Mouse (Mus musculus): ENCODE results near the gene Rps15. TPM values are rescaled to one million over a fixed set of nuclear protein-coding genes. Genes with fewer than 3 reads are reported as not detected.
A peak's percentile ranks its signal among the peaks of the same experiment; 100 is the strongest.
"Not testable (repeated sequence)": the region's sequence is repeated elsewhere in the genome, so short reads cannot be mapped to it uniquely, and the experiment has no call there.

Gene Rps15
- polyA plus RNA-seq (2016; fragmentation: Nextera tagmentation; extraction: Ambion mirVana), result 1,092 and 1,255 TPM in 2 replicates

DNA sequence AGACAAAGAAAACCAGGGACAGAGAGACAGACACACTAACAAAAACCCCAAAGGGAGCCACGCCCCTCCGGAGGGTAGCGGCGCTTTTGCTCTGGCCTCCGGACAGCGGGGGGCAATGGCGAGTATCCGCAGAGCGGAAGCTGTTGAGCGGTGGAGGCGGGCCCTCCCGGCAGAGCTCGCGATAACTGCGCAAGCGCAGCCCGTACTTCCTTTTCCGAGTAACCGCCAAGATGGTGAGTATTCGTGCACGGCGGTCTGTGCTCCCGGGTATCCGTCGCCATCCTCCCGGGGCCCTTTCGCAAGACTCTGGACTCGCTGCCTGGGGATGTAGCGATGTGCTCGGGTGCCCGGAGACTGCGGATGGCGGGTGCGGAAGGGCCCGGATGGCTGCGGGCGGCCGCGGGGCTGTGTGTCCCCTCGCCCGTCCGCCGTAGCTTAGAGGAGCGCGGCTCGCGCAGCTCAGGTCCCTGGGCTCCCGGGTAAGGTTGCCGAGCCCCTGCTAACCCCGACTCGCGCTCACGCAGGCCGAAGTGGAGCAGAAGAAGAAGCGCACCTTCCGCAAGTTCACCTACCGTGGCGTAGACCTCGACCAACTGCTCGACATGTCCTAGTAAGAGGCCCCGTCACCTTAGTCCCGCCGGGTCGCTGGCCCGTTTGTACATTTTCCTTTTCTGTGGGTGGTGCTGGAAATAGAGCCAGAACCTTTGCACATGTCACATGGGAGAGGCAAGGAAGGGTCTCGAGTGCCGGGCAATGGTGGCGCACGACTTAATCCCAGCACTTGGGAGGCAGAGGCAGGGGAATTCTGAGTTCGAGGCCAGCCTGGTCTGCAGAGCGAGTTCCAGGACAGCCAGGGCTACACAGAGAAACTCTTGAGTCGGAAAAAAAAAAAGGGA lies at the start of gene Rps15:
TSS of gene Rps15 (plus strand) at position 203 of the 896 bp plus-strand sequence.
- peaks cover 47% of the 10 kb centered on the region for H3K4me1 ChIP-seq
- H3K4me3 ChIP-seq, result peak within 1 kb of the TSS; percentile 83
- DNase-seq (ENCODE audit: low spot score), result peak; percentile 97
- peaks cover 14% of the 10 kb centered on the region for H3K27me3 ChIP-seq (ENCODE audit: low read depth, poor library complexity, severe bottlenecking)
- peaks cover 42% of the 10 kb centered on the region for H3K36me3 ChIP-seq
- peak within 1 kb of the TSS; percentile 98 for H3K27ac ChIP-seq
- no peaks in the 10 kb centered on the region for H3K9me3 ChIP-seq (replicated peaks)
- WGBS, result under 1% methylated on average over 72 of the region's 72 CpGs

GRCm38 (mm10) chr10:80242607-80243006 lies 49.6 kb upstream of the Rps15 start:
- no peak for DNase-seq (ENCODE audit: low spot score)
- Histone ChIP-seq H3K27me3 (ENCODE audit: low read depth, poor library complexity, severe bottlenecking) (no peaks in the 10 kb centered on the region), H3K27ac (no peak overlapping the region), H3K36me3 (peaks cover 73% of the 10 kb centered on the region), H3K4me1 (peaks cover 8% of the 10 kb centered on the region; the same call in 1 of the 2 replicates), H3K4me3 (no peak overlapping the region), H3K9me3 (replicated peaks) (no peaks in the 10 kb centered on the region)
- WGBS, result 89% methylated on average over 3 of the region's 3 CpGs

DNA sequence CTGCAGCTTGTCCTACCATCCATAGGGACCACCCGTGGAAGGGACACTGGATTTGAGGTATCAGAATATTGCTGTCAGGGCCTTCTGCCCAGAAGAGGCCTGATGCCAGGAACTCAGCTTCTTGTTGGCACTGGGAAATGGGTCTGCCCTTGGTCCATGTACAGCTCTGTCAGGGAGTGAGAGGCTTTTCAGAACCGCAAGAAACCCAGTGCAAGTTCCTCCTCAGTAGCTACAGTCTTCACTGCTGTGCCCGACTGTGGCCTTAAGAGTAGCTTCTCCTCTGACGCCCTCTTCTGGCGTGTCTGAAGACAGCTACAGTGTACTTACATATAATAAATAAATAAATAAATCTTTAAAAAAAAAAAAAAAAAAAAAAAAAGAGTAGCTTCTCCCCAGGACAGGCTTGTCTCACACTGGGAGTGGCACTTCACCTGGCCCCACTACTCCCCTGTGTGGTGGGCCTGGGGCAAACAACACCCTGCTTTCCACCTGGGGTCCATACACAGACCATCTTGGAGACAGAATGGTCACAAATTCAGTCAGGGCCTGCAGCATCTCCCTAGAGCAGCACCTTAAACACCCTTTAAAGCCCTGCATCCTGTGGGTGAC lies 47.4 kb upstream of the Rps15 start:
- 39% methylated on average over 5 of the region's 5 CpGs for WGBS
- Histone ChIP-seq H3K4me1 (peaks cover 16% of the 10 kb centered on the region), H3K27me3 (ENCODE audit: low read depth, poor library complexity, severe bottlenecking) (no peaks in the 10 kb centered on the region), H3K9me3 (replicated peaks) (no peaks in the 10 kb centered on the region), H3K36me3 (peaks cover 50% of the 10 kb centered on the region), H3K4me3 (no peak overlapping the region), H3K27ac (no peak overlapping the region)
- no peak for DNase-seq (ENCODE audit: low spot score)

DNA sequence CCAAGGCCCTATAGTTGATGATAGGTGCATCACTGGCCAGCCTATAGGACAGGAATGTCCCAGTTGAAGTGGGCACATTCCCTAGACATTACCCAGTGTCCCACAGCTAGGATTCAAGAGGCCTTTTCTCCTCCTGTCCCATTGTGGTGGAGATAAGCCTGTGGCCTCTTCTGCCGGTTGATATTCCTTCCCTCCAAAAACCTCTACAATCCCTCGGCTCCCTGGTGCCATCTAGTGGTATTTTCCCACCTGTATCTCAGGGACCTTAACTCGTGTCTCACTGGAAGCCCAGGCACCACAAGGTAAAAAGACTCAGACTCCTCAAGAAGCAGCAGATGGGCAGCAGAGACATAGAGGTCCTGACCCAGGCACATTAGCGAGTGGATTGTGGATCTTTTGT lies 46.7 kb upstream of the Rps15 start:
- Histone ChIP-seq H3K9me3 (replicated peaks) (no peaks in the 10 kb centered on the region), H3K4me1 (peaks cover 23% of the 10 kb centered on the region), H3K27me3 (ENCODE audit: low read depth, poor library complexity, severe bottlenecking) (no peaks in the 10 kb centered on the region), H3K27ac (peak overlapping the region; percentile 46), H3K36me3 (peaks cover 43% of the 10 kb centered on the region), H3K4me3 (no peak overlapping the region)
- WGBS, result 5% methylated on average over 4 of the region's 4 CpGs
- peak; percentile 80 for DNase-seq (ENCODE audit: low spot score)

DNA sequence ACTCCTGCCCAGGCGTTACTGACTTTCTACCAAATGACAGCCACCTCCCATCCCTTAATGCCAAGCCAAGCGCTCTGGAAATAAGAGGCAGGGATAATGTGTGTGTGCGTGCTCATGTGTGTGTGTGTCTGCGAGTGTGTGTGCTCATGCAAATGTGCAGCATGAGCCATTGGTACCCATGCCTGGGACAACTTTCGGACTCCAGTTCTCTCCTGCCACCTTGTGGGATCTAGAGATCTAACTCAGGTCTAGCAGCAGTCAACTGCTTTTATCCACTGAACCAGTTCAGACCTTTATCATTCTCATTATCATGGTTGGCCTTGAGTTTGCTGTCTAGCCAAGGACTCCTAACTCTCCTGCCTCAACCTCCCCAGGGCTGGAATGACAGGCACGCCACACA lies 44.4 kb upstream of the Rps15 start:
- Histone ChIP-seq H3K36me3 (peaks cover 31% of the 10 kb centered on the region), H3K4me1 (peaks cover 24% of the 10 kb centered on the region), H3K9me3 (replicated peaks) (no peaks in the 10 kb centered on the region), H3K27me3 (ENCODE audit: low read depth, poor library complexity, severe bottlenecking) (no peaks in the 10 kb centered on the region), H3K4me3 (peak overlapping the region; percentile 17; the same call in 1 of the 2 replicates), H3K27ac (no peak overlapping the region)
- WGBS, result 63% methylated on average over 6 of the region's 6 CpGs
- DNase-seq (ENCODE audit: low spot score), result no peak

GRCm38 (mm10) chr10:80248437-80248836 lies 43.8 kb upstream of the Rps15 start:
- H3K27ac ChIP-seq; DNase-seq (ENCODE audit: low spot score): not testable (repeated sequence)
- 46% methylated on average over 3 of the region's 3 CpGs for WGBS

DNA sequence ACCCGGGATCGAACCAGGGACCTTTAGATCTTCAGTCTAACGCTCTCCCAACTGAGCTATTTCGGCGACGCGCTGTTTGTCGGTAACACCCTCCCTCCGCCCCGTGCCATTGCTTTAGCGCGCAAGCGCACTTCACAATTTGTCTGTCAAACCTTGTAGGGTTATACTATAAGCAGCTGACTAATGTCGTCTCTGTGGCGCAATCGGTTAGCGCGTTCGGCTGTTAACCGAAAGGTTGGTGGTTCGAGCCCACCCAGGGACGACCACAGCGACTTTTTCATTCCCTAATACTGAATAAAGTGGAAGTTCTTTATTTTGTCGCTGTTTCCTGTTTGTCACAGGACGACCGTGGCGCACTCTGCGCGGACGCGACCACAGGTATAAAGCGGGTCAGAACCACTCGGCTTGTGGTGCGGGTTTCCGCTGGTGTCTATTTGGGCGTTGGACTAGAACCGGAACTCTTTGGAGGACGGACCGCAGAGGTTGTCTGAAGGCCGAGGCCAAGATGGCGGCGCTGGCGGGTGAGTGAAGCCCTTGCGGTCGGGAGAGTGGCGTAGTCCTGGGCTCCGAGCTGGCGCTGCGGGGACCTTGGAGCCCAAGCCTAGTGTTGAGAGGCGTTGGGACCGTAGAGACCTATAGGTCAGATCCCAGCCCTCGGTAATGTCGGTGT lies 43.1 kb upstream of the Rps15 start, which contains the start of gene Ndufs7:
TSS of gene Ndufs7 (plus strand) at position 151 of the 670 bp plus-strand sequence.
- WGBS, result under 1% methylated on average over 53 of the region's 53 CpGs
- Histone ChIP-seq H3K4me3 (peak within 1 kb of the TSS; percentile 84), H3K27ac (peak within 1 kb of the TSS; percentile 90), H3K9me3 (replicated peaks) (no peaks in the 10 kb centered on the region), H3K4me1 (peaks cover 24% of the 10 kb centered on the region), H3K27me3 (ENCODE audit: low read depth, poor library complexity, severe bottlenecking) (no peaks in the 10 kb centered on the region), H3K36me3 (peaks cover 31% of the 10 kb centered on the region)
- DNase-seq (ENCODE audit: low spot score), result peak; percentile 91

More at GRCm38 (mm10) chr10:80248437-80248836, 43.8 kb upstream of the Rps15 start:
- H3K36me3 ChIP-seq, result peaks cover 31% of the 10 kb centered on the region
- H3K4me3 ChIP-seq, result peak overlapping the region; percentile 84
- H3K4me1 ChIP-seq, result peaks cover 24% of the 10 kb centered on the region
- H3K27me3 ChIP-seq (ENCODE audit: low read depth, poor library complexity, severe bottlenecking); H3K9me3 ChIP-seq (replicated peaks): not testable (repeated sequence)

DNA sequence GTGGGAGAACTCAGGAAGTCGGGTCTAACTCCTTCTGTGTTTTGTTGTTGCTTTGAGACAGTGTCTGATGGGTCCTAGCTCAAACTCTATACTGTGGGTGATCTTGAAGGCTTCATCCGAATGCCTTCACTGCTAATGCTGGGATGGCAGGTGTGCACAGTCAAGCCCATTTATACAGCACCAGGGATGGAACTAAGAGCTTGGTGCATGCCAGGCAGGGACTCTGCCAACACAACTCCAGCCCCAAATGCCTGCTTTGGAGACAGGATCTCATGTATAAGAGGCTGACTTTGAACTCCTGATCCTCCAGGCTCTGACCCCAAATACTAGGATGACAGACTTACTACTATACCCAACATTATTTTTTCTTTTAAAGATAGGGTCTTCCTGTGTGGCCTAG lies 42.2 kb upstream of the Rps15 start:
- WGBS, result 35% methylated on average over 2 of the region's 2 CpGs
- no peaks in the 10 kb centered on the region for H3K9me3 ChIP-seq (replicated peaks)
- H3K4me3 ChIP-seq, result peak overlapping the region; percentile 84
- peaks cover 33% of the 10 kb centered on the region for H3K36me3 ChIP-seq
- DNase-seq (ENCODE audit: low spot score), result no peak
- H3K27ac ChIP-seq, result peak overlapping the region; percentile 90
- peaks cover 24% of the 10 kb centered on the region for H3K4me1 ChIP-seq
- H3K27me3 ChIP-seq (ENCODE audit: low read depth, poor library complexity, severe bottlenecking), result no peaks in the 10 kb centered on the region

DNA sequence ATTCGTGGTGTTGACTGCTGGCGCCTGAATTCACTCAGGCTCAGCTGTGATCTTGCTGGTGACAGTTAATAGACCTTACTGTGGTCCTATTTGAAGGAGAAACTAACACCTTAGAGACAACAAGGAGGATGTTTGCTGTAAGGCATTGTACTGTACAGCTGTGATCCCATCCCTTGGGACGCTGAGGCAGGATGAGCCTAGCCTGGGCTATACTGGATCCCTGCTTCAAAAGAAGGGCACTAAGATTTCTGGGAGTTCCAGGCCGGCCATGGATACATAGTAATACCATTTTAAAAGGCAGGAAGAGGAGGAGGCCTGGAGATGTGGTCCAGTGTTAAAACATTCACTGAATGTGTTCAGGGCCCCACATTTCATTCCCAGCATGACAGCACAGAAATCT lies 41.7 kb upstream of the Rps15 start:
- WGBS, result 89% methylated on average over 4 of the region's 4 CpGs
- Histone ChIP-seq H3K27me3 (ENCODE audit: low read depth, poor library complexity, severe bottlenecking) (no peaks in the 10 kb centered on the region), H3K36me3 (peaks cover 38% of the 10 kb centered on the region), H3K9me3 (replicated peaks) (no peaks in the 10 kb centered on the region), H3K4me1 (peaks cover 19% of the 10 kb centered on the region), H3K4me3 (peak overlapping the region; percentile 84), H3K27ac (no peak overlapping the region)
- DNase-seq (ENCODE audit: low spot score), result no peak

DNA sequence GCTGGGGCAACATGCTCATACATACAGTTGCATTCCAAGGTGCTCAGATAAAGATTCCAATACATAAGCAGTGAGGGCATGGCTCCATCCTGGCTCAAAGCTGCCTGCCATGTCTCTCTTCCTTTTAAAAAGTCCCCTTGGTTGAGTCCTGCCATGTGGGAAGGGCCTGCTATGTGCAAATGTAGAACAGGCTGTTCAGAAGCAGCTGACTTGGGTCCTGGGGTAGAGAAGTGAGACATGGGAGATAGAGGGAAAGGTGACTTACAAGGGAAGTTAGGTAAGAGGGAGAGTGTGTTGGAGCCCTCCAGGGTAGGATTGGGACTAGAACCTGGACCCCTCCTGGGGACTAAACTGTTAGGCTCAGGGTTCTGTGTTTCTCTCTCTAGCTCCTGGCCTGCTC lies 40.2 kb upstream of the Rps15 start:
- peaks cover 16% of the 10 kb centered on the region for H3K4me1 ChIP-seq
- H3K4me3 ChIP-seq, result no peak overlapping the region
- DNase-seq (ENCODE audit: low spot score), result no peak
- H3K27me3 ChIP-seq (ENCODE audit: low read depth, poor library complexity, severe bottlenecking), result no peaks in the 10 kb centered on the region
- H3K9me3 ChIP-seq (replicated peaks), result no peaks in the 10 kb centered on the region
- no peak overlapping the region for H3K27ac ChIP-seq
- peaks cover 52% of the 10 kb centered on the region for H3K36me3 ChIP-seq

DNA sequence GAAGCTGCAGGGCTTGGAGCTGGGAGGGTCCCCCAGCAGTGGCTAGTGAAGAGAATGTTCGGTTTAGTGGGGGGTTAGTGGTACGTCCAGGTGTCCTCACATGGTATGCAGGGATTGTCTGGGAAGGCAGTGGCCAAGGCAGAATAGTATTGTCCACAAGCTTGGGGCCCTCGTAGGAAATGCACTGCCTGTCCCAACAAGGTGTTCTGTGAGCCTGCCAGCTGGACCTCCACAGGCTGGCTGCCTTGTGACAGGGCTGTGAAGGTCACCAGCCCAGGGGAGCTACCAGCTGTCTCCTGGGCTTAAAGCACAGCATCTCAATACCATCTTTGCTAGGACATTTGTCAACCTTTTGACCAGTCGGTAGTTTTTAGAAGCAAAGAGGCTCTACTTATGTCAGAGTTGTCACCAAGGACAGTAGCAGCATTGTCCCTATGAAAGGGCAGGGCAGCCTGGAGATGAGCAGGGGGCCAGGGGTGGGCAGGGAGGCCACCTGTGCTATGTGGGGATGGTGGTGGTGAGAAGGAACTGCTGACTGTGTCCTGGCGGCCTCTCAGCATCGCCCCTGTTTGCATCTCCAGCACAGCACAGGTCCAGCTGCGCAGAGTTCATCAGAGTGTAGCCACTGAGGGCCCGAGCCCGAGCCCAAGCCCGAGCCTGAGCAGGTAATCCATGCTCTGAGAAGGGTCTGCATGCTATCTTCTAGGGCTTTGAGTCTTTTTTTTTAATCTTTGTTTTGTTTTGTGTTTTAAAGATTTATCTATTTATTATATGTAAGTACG lies 39.6 kb upstream of the Rps15 start:
- 92% methylated on average over 11 of the region's 11 CpGs for WGBS
- Histone ChIP-seq H3K36me3 (peaks cover 58% of the 10 kb centered on the region), H3K27ac (no peak overlapping the region), H3K4me1 (peaks cover 16% of the 10 kb centered on the region), H3K4me3 (no peak overlapping the region), H3K9me3 (replicated peaks) (no peaks in the 10 kb centered on the region), H3K27me3 (ENCODE audit: low read depth, poor library complexity, severe bottlenecking) (no peaks in the 10 kb centered on the region)
- no peak for DNase-seq (ENCODE audit: low spot score)

DNA sequence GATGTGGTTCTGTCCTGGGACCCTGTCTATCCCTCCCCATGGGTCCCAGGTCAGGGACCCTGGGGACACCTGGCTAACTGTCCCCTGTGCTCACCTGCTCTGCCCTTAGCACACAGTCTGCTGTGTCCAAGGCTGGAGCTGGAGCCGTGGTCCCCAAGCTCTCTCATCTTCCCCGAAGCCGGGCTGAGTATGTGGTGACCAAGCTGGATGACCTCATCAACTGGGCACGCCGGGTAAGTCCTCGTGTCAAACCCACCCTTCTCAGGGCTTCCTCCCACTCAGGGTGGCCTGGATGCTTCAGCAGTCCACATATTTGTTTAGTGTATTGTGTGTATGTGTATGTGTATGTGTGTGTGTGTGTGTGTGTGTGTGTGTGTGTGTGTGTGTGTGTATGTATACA lies 38.7 kb upstream of the Rps15 start:
- Histone ChIP-seq H3K27me3 (ENCODE audit: low read depth, poor library complexity, severe bottlenecking) (no peaks in the 10 kb centered on the region), H3K36me3 (peaks cover 66% of the 10 kb centered on the region), H3K4me1 (peaks cover 16% of the 10 kb centered on the region), H3K4me3 (no peak overlapping the region), H3K27ac (no peak overlapping the region), H3K9me3 (replicated peaks) (no peaks in the 10 kb centered on the region)
- DNase-seq (ENCODE audit: low spot score), result no peak
- WGBS, result 93% methylated on average over 6 of the region's 6 CpGs
